Mouse (Mus musculus) CH12.LX (cell line): Measurements from ENCODE around the gene Actr8.

ENCODE experiments used
- CTCF ChIP-seq, 2 experiments: IDR thresholded peaks in 1 of 2; conservative IDR thresholded peaks in 1 of 2; 2 replicates each; pipeline ENCODE4 v1.5.1; 2011 to 2012; ENCODE audit warnings: low read depth in 2 of 2, low read length in 2 of 2, improper control_type of control experiment in 1 of 2, inconsistent platforms in 1 of 2, mild to moderate bottlenecking in 1 of 2, moderate library complexity in 1 of 2
- EP300 ChIP-seq: IDR thresholded peaks from 2 replicates; pipeline ENCODE4 v1.6.1; 2011; ENCODE audit warnings: low read length, improper control_type of control experiment
- MAFK ChIP-seq: IDR thresholded peaks from 2 replicates; pipeline ENCODE4 v1.6.1; 2011; ENCODE audit warnings: low read length, improper control_type of control experiment; ENCODE audit not compliant: insufficient replicate concordance
- MAX ChIP-seq: IDR thresholded peaks from 2 replicates; pipeline ENCODE4 v1.6.1; 2011; ENCODE audit warnings: low read length, improper control_type of control experiment
- MXI1 ChIP-seq: IDR thresholded peaks from 2 replicates; pipeline ENCODE4 v1.6.1; 2011; ENCODE audit warnings: mild to moderate bottlenecking, low read depth, low read length, improper control_type of control experiment
- NELFE ChIP-seq: IDR thresholded peaks from 2 replicates; pipeline ENCODE4 v1.6.1; 2011; ENCODE audit warnings: low read depth, low read length, improper control_type of control experiment
- POLR2A ChIP-seq: IDR thresholded peaks from 2 replicates; pipeline ENCODE4 v1.6.1; 2011; ENCODE audit warnings: low read depth, mild to moderate bottlenecking, improper control_type of control experiment, low read length
- ZKSCAN1 ChIP-seq: IDR thresholded peaks from 2 replicates; pipeline ENCODE4 v1.6.1; 2012; ENCODE audit warnings: low read depth, inconsistent platforms, low read length, improper control_type of control experiment, borderline replicate concordance

- TF ChIP-seq CTCF (conservative IDR thresholded peaks at IDR 0.05 in 1 of 2, IDR thresholded peaks at IDR 0.05 in 1 of 2; ENCODE audit: low read depth in 2 of 2, low read length in 2 of 2) (no peak), ZKSCAN1 (no peak), EP300 (no peak), MAX (no peak), MXI1 (no peak), NELFE (no peak), MAFK (no peak), POLR2A (no peak)
Measured at GRCm38 (mm10) chr14:30008733-30009575, 30.8 kb downstream of the Actr8 start, which contains the start of the genes Il17rb and Chdh.
